In genomic region chr8:47230057-47230456, GRCm38 (mm10) we compare ENCODE assay signal across 27 mouse cellular contexts.
DNase-seq lines count a peak whose midpoint lies in the region; ATAC-seq lines count a peak whose summit lies in the region.
"Had no signal": no experiment of that assay in that cellular context is flagged by ENCODE, and none has a peak within 500 bp of the region (broad histone marks: within the 10 kb centered on the region; RNA-seq: fewer than 3 reads in every experiment).

No protein-coding gene starts in this region.

- no peak overlapping the region for H3K4me3 ChIP-seq in hindbrain, embryonic 10.5 days
- H3K4me3 ChIP-seq: embryonic facial prominence, embryonic 12.5 days; embryonic facial prominence, embryonic 15.5 days; forebrain, embryonic 12.5 days; forebrain, embryonic 15.5 days; heart, embryonic 12.5 days; heart, embryonic 15.5 days; hindbrain, embryonic 15.5 days had no signal

- 93% methylated on average over 5 of the region's 5 CpGs for WGBS in hindbrain, embryonic 10.5 days

- peak; percentile 21 for DNase-seq in adrenal gland, adult 2 months
- DNase-seq in adrenal gland, adult 8-10 months = no peak
- DNase-seq in lung, postnatal 36 days = peak; percentile 23
- DNase-seq in lung, postnatal 4 days = no peak
- peak; percentile 46 for DNase-seq in fat pad, adult 2 months (ENCODE audit: extremely low read depth, low read depth, low spot score)
- DNase-seq in kidney, postnatal 4 days = no peak
- no peak for DNase-seq in hindbrain, embryonic 10.5 days (ENCODE audit: low spot score)
- DNase-seq: adrenal gland, postnatal 14 days; cerebellum, adult 11 months; cerebellum, adult 2 months; cerebellum, adult 9-11 months; cerebellum, postnatal 25 days; gastrocnemius, postnatal 25 days; heart, postnatal 10 days; heart, postnatal 36 days had no signal

- no peaks in the 10 kb centered on the region for H3K9me3 ChIP-seq in hindbrain, embryonic 10.5 days
- H3K9me3 ChIP-seq: embryonic facial prominence, embryonic 12.5 days; embryonic facial prominence, embryonic 15.5 days; forebrain, embryonic 12.5 days; forebrain, embryonic 15.5 days; G1E; heart, embryonic 12.5 days; heart, embryonic 15.5 days; hindbrain, embryonic 15.5 days had no signal

- peak; percentile 98 for ATAC-seq in megakaryocyte progenitor cell, adult 5-6 weeks (replicated peaks; ENCODE audit: poor library complexity)
- ATAC-seq: activated CD4-positive, CD25-positive, alpha-beta regulatory T cell, adult 4 months; forebrain, embryonic 15.5 days; intestine, postnatal 0 days had no signal

- H3K27ac ChIP-seq in hindbrain, embryonic 10.5 days = no peak overlapping the region
- H3K27ac ChIP-seq: embryonic facial prominence, embryonic 12.5 days; embryonic facial prominence, embryonic 15.5 days; forebrain, embryonic 12.5 days; forebrain, embryonic 15.5 days; heart, embryonic 15.5 days; hindbrain, embryonic 15.5 days had no signal

- peaks cover 20% of the 10 kb centered on the region for H3K4me1 ChIP-seq in hindbrain, embryonic 10.5 days (replicated peaks)

- no peaks in the 10 kb centered on the region for H3K27me3 ChIP-seq in hindbrain, embryonic 10.5 days (ENCODE audit: insufficient read depth, poor library complexity, severe bottlenecking)
- H3K27me3 ChIP-seq: CH12.LX; embryonic facial prominence, embryonic 12.5 days; embryonic facial prominence, embryonic 15.5 days; forebrain, embryonic 12.5 days; forebrain, embryonic 15.5 days; heart, embryonic 12.5 days; heart, embryonic 15.5 days; hindbrain, embryonic 15.5 days had no signal

- peaks cover 4% of the 10 kb centered on the region; the same call in 1 of the 2 replicates for H3K36me3 ChIP-seq in hindbrain, embryonic 10.5 days
- H3K36me3 ChIP-seq: embryonic facial prominence, embryonic 12.5 days; embryonic facial prominence, embryonic 15.5 days; forebrain, embryonic 12.5 days; G1E; heart, embryonic 12.5 days; heart, embryonic 15.5 days; hindbrain, embryonic 15.5 days had no signal

Comparison
In these comparisons a context has a peak if more than half of its experiments do, and no peak if none do; other contexts are left out.
1. DNase-seq: peak in adrenal gland, adult 2 months (single experiment), lung, postnatal 36 days (single experiment) and fat pad, adult 2 months (single experiment); none in adrenal gland, adult 8-10 months (single experiment), lung, postnatal 4 days (0 of 2), kidney, postnatal 4 days (0 of 2) and hindbrain, embryonic 10.5 days (single experiment).